Mouse (Mus musculus) neural tube, embryonic 12.5 days (tissue): ENCODE measurements around the gene Wnt5b. TPM values are rescaled to one million over a fixed set of nuclear protein-coding genes. Genes with fewer than 3 reads are reported as not detected.
A peak's percentile ranks its signal among the peaks of the same experiment; 100 is the strongest.

Source experiments
- ATAC-seq: fragments of 200-750 bp; cut with Nextera tagmentation; 2 replicates; pipeline ENCODE4 v1.8.0; 2017; ENCODE audit warnings: low read depth, mild to moderate bottlenecking, moderate TSS enrichment, moderate library complexity; ENCODE audit not compliant: low FRiP score
- H3K27ac ChIP-seq: fragments of 300-500 bp; sonication (generic); 2 replicates; pipeline ENCODE4 v1.5.1; 2016
- H3K27me3 ChIP-seq: fragments of 300-500 bp; sonication (generic); replicated peaks from 2 replicates; pipeline ENCODE4 v1.6.1; 2016; ENCODE audit warnings: mild to moderate bottlenecking
- H3K36me3 ChIP-seq: fragments of 300-500 bp; sonication (generic); 2 replicates; pipeline ENCODE4 v1.6.1; 2016; ENCODE audit warnings: mild to moderate bottlenecking
- H3K4me1 ChIP-seq: fragments of 300-500 bp; sonication (generic); 2 replicates; pipeline ENCODE4 v1.6.1; 2016
- H3K4me2 ChIP-seq: fragments of 300-500 bp; sonication (generic); replicated peaks from 2 replicates; pipeline ENCODE4 v1.6.1; 2016; ENCODE audit warnings: mild to moderate bottlenecking
- H3K4me3 ChIP-seq: fragments of 300-500 bp; sonication (generic); 2 replicates; pipeline ENCODE4 v1.5.1; 2016
- H3K9ac ChIP-seq: fragments of 300-500 bp; sonication (generic); 2 replicates; pipeline ENCODE4 v1.6.1; 2016; ENCODE audit warnings: mild to moderate bottlenecking
- H3K9me3 ChIP-seq: fragments of 300-500 bp; sonication (generic); 2 replicates; pipeline ENCODE4 v1.6.1; 2016; ENCODE audit warnings: mild to moderate bottlenecking
- WGBS: fragments of 180-500 bp; shearing (Covaris S2); methylation state at CpG from one replicate; pipeline ENCODE4 v1.1.7; 2016; 5-methylcytosine and 5-hydroxymethylcytosine counted together
- polyA plus RNA-seq: library from polyadenylated mRNA; unstranded; fragments of >200 nt; fragmentation: Nextera tagmentation; extraction: Ambion mirVana; gene quantifications from 2 replicates; pipeline ENCODE4 v1.2.1, GENCODE M21; 2016

Wnt5b gene
- polyA plus RNA-seq, 1 experiment from 2014 or later, result 6.2 TPM

- 0 out of 2 replicates have a peak overlapping the region, but pooled peaks have one; percentile 96 for H3K27ac ChIP-seq
- H3K4me1 ChIP-seq, result peaks cover 52% of the 10 kb centered on the region
- peaks cover 16% of the 10 kb centered on the region; the same call in 1 of the 2 replicates for H3K36me3 ChIP-seq
- H3K9ac ChIP-seq, result peak overlapping the region; percentile 94
- H3K4me3 ChIP-seq, result peak overlapping the region; percentile 90
- peak overlapping the region; percentile 99 for H3K4me2 ChIP-seq
- 0 out of 2 replicates have a peak, but pooled peaks have one; percentile 4 for ATAC-seq
- H3K9me3 ChIP-seq, result no peaks in the 10 kb centered on the region
- under 1% methylated on average over 33 of the region's 33 CpGs for WGBS
- H3K27me3 ChIP-seq, result no peaks in the 10 kb centered on the region
Measured at GRCm38 (mm10) chr6:119480706-119481331, 63.3 kb downstream of the Wnt5b start.

- H3K27me3 ChIP-seq, result no peaks in the 10 kb centered on the region
- H3K4me3 ChIP-seq, result peak overlapping the region; percentile 90
- H3K4me2 ChIP-seq, result peak overlapping the region; percentile 99
- peak overlapping the region; percentile 96 for H3K27ac ChIP-seq
- peaks cover 16% of the 10 kb centered on the region; the same call in 1 of the 2 replicates for H3K36me3 ChIP-seq
- H3K9me3 ChIP-seq, result no peaks in the 10 kb centered on the region
- under 1% methylated on average over 70 of the region's 70 CpGs for WGBS
- peaks cover 45% of the 10 kb centered on the region for H3K4me1 ChIP-seq
- peak overlapping the region; percentile 94 for H3K9ac ChIP-seq
- ATAC-seq, result peak; percentile 26; the same call in 1 of the 2 replicates
Measured at GRCm38 (mm10) chr6:119479876-119480705, 64.1 kb downstream of the Wnt5b start.

- peak; percentile 83 for ATAC-seq
- H3K4me1 ChIP-seq, result peaks cover 42% of the 10 kb centered on the region
- WGBS, result under 1% methylated on average over 91 of the region's 101 CpGs
Measured at GRCm38 (mm10) chr6:119479343-119479875, 64.7 kb downstream of the Wnt5b start, which contains the start of gene Fbxl14. Gene Fbxl14 (plus strand): TSS chr6:119479668.

GRCm38 (mm10) chr6:119478560-119479342 is 65.4 kb downstream of the Wnt5b start:
- Histone ChIP-seq H3K27me3 (no peaks in the 10 kb centered on the region), H3K4me3 (peak overlapping the region; percentile 90), H3K36me3 (peaks cover 9% of the 10 kb centered on the region; the same call in 1 of the 2 replicates), H3K4me1 (peaks cover 35% of the 10 kb centered on the region), H3K9ac (peak overlapping the region; percentile 94), H3K9me3 (no peaks in the 10 kb centered on the region), H3K27ac (peak overlapping the region; percentile 96), H3K4me2 (peak overlapping the region; percentile 71)
- ATAC-seq, result peak; percentile 91
- WGBS, result 2% methylated on average over 49 of the region's 49 CpGs

More at GRCm38 (mm10) chr6:119479343-119479875, 64.7 kb downstream of the Wnt5b start, which contains the start of gene Fbxl14:
- H3K9ac ChIP-seq, result peak within 1 kb of the TSS; percentile 94
- H3K4me3 ChIP-seq, result peak within 1 kb of the TSS; percentile 90
- peak within 1 kb of the TSS; percentile 96 for H3K27ac ChIP-seq
- no peaks in the 10 kb centered on the region for H3K9me3 ChIP-seq
- H3K4me2 ChIP-seq, result peak within 1 kb of the TSS; percentile 99
- H3K36me3 ChIP-seq, result peaks cover 12% of the 10 kb centered on the region; the same call in 1 of the 2 replicates
- H3K27me3 ChIP-seq, result no peaks in the 10 kb centered on the region

GRCm38 (mm10) chr6:119477686-119478310 is 66.3 kb downstream of the Wnt5b start:
- no peaks in the 10 kb centered on the region for H3K9me3 ChIP-seq
- no peaks in the 10 kb centered on the region for H3K36me3 ChIP-seq
- no peak for ATAC-seq
- 49% methylated on average over 13 of the region's 13 CpGs for WGBS
- no peak overlapping the region for H3K9ac ChIP-seq
- peaks cover 26% of the 10 kb centered on the region for H3K4me1 ChIP-seq
- H3K4me2 ChIP-seq, result no peak overlapping the region; the same call in 1 of the 2 replicates
- no peak overlapping the region for H3K4me3 ChIP-seq
- H3K27me3 ChIP-seq, result no peaks in the 10 kb centered on the region
- no peak overlapping the region for H3K27ac ChIP-seq

GRCm38 (mm10) chr6:119475988-119476387 is 68.2 kb downstream of the Wnt5b start:
- ATAC-seq, result no peak
- H3K9ac ChIP-seq, result no peak overlapping the region
- H3K27ac ChIP-seq, result no peak overlapping the region
- no peak overlapping the region for H3K4me2 ChIP-seq
- no peaks in the 10 kb centered on the region for H3K9me3 ChIP-seq
- H3K27me3 ChIP-seq, result no peaks in the 10 kb centered on the region
- no peaks in the 10 kb centered on the region for H3K36me3 ChIP-seq
- H3K4me3 ChIP-seq, result no peak overlapping the region
- H3K4me1 ChIP-seq, result peaks cover 19% of the 10 kb centered on the region
- WGBS, result 91% methylated on average over 6 of the region's 6 CpGs

- no peaks in the 10 kb centered on the region for H3K27me3 ChIP-seq
- H3K4me2 ChIP-seq, result no peak overlapping the region
- H3K27ac ChIP-seq, result no peak overlapping the region
- ATAC-seq, result no peak
- H3K9me3 ChIP-seq, result no peaks in the 10 kb centered on the region
- no peaks in the 10 kb centered on the region for H3K36me3 ChIP-seq
- H3K4me3 ChIP-seq, result no peak overlapping the region
- H3K4me1 ChIP-seq, result peaks cover 12% of the 10 kb centered on the region
- no peak overlapping the region for H3K9ac ChIP-seq
- WGBS, result 92% methylated on average over 4 of the region's 4 CpGs
Measured at GRCm38 (mm10) chr6:119473992-119474391, 70.2 kb downstream of the Wnt5b start.

- Histone ChIP-seq H3K9me3 (no peaks in the 10 kb centered on the region), H3K9ac (no peak overlapping the region), H3K27me3 (no peaks in the 10 kb centered on the region), H3K36me3 (no peaks in the 10 kb centered on the region), H3K4me1 (peaks cover 8% of the 10 kb centered on the region), H3K4me3 (no peak overlapping the region), H3K27ac (no peak overlapping the region), H3K4me2 (no peak overlapping the region)
- 91% methylated on average over 7 of the region's 7 CpGs for WGBS
- no peak for ATAC-seq
Measured at GRCm38 (mm10) chr6:119473446-119473845, 70.7 kb downstream of the Wnt5b start.

- Histone ChIP-seq H3K4me2 (no peak overlapping the region), H3K4me3 (no peak overlapping the region), H3K36me3 (no peaks in the 10 kb centered on the region), H3K27ac (no peak overlapping the region), H3K4me1 (peaks cover 2% of the 10 kb centered on the region; the same call in 1 of the 2 replicates), H3K9me3 (no peaks in the 10 kb centered on the region), H3K27me3 (no peaks in the 10 kb centered on the region), H3K9ac (no peak overlapping the region)
- 70% methylated on average over 3 of the region's 3 CpGs for WGBS
- ATAC-seq, result no peak
Measured at GRCm38 (mm10) chr6:119472705-119473104, 71.4 kb downstream of the Wnt5b start.

- WGBS, result 31% methylated on average over 5 of the region's 5 CpGs
- Histone ChIP-seq H3K27me3 (no peaks in the 10 kb centered on the region), H3K4me3 (no peak overlapping the region), H3K4me1 (0 out of 2 replicates have a peak, but pooled peaks cover 6% of the 10 kb centered on the region), H3K4me2 (no peak overlapping the region), H3K9me3 (no peaks in the 10 kb centered on the region), H3K9ac (no peak overlapping the region), H3K27ac (no peak overlapping the region), H3K36me3 (no peaks in the 10 kb centered on the region)
- ATAC-seq, result no peak
Measured at GRCm38 (mm10) chr6:119472135-119472534, 72.0 kb downstream of the Wnt5b start.

- Histone ChIP-seq H3K4me2 (no peak overlapping the region), H3K27ac (no peak overlapping the region), H3K36me3 (no peaks in the 10 kb centered on the region), H3K9me3 (no peaks in the 10 kb centered on the region), H3K9ac (no peak overlapping the region), H3K4me3 (no peak overlapping the region), H3K27me3 (no peaks in the 10 kb centered on the region), H3K4me1 (0 out of 2 replicates have a peak, but pooled peaks cover 6% of the 10 kb centered on the region)
- ATAC-seq, result no peak
- 86% methylated on average over 3 of the region's 3 CpGs for WGBS
Measured at GRCm38 (mm10) chr6:119470777-119471176, 73.4 kb downstream of the Wnt5b start.
